8 mouse cellular contexts compared by ENCODE assay signal in genomic region chr8:41444258-41444945, GRCm38 (mm10).
"Had no signal": no experiment of that assay in that cellular context is flagged by ENCODE, and none has a peak within 500 bp of the region (broad histone marks: within the 10 kb centered on the region; RNA-seq: fewer than 3 reads in every experiment).

No protein-coding gene starts in this region.

- H3K9me3 ChIP-seq: limb, embryonic 15.5 days; liver, embryonic 12.5 days; neural tube, embryonic 15.5 days had no signal

- H3K36me3 ChIP-seq: limb, embryonic 15.5 days; liver, embryonic 12.5 days; neural tube, embryonic 15.5 days had no signal

- H3K4me3 ChIP-seq: limb, embryonic 15.5 days; liver, embryonic 12.5 days; myocyte; neural tube, embryonic 15.5 days had no signal

- H3K4me1 ChIP-seq: limb, embryonic 15.5 days; liver, embryonic 12.5 days; neural tube, embryonic 15.5 days had no signal

- H3K4me2 ChIP-seq: limb, embryonic 15.5 days; liver, embryonic 12.5 days; lung, embryonic 14.5 days; midbrain, embryonic 11.5 days; neural tube, embryonic 15.5 days had no signal

- H3K27ac ChIP-seq: kidney, postnatal 0 days; limb, embryonic 15.5 days; liver, embryonic 12.5 days; neural tube, embryonic 15.5 days; stomach, postnatal 0 days had no signal

- H3K9ac ChIP-seq: limb, embryonic 15.5 days; liver, embryonic 12.5 days; lung, embryonic 14.5 days; neural tube, embryonic 15.5 days had no signal

- ATAC-seq: liver, embryonic 12.5 days had no signal
